ENCODE assay signal across 8 mouse cellular contexts in genomic region chr5:136962501-136962900, GRCm38 (mm10). TPM values are rescaled to one million over a fixed set of nuclear protein-coding genes. Genes with fewer than 3 reads are reported as not detected.
DNase-seq lines count a peak whose midpoint lies in the region; TF ChIP-seq lines count a peak whose summit lies in the region.

No protein-coding gene starts in this region.

- TF ChIP-seq POLR2A in cortical plate, adult 2 months (IDR thresholded peaks at IDR 0.05; ENCODE audit: extremely low read depth, insufficient read depth, low read length) = peak; percentile 5; the same call in 1 of the 2 replicates

- H3K36me3 ChIP-seq in megakaryocyte, embryonic 14.5 days (replicated peaks; ENCODE audit: low read length) = peaks cover 66% of the 10 kb centered on the region

- H3K4me3 ChIP-seq in cortical plate, adult 2 months (ENCODE audit: insufficient read depth, low read length) = peak overlapping the region; percentile 63
- peak overlapping the region; percentile 92 for H3K4me3 ChIP-seq in megakaryocyte, embryonic 14.5 days (replicated peaks)

- H3K4me1 ChIP-seq in cortical plate, adult 2 months (ENCODE audit: control insufficient read depth, insufficient read depth, low read length) = peaks cover 2% of the 10 kb centered on the region
- H3K4me1 ChIP-seq in megakaryocyte, embryonic 14.5 days = peaks cover 63% of the 10 kb centered on the region

- H3K9me3 ChIP-seq in megakaryocyte, embryonic 14.5 days = no peaks in the 10 kb centered on the region

- peak; percentile 91 for DNase-seq in adipocyte (ENCODE audit: low spot score)
- DNase-seq in gastrocnemius, adult 8-10 months (ENCODE audit: low spot score in 2 of 2) = peak; percentile 76 to 81
- peak; percentile 61 for DNase-seq in hindlimb bud, embryonic 11.5 days (ENCODE audit: extremely low spot score, low read depth, low spot score)
- DNase-seq in left cerebral cortex, adult 8-10 months (ENCODE audit: low spot score in 2 of 2) = peak; percentile 62 to 73
- DNase-seq in right cerebral cortex, postnatal 14 days = peak; percentile 82
- DNase-seq in urinary bladder, postnatal 4 days (ENCODE audit: low spot score in 2 of 2) = peak; percentile 67 to 83

- H3K27ac ChIP-seq in cortical plate, adult 2 months (ENCODE audit: insufficient read depth, low read length) = peak overlapping the region; percentile 87

- no peaks in the 10 kb centered on the region for H3K27me3 ChIP-seq in megakaryocyte, embryonic 14.5 days (replicated peaks)

- TF ChIP-seq CTCF in cortical plate, adult 2 months (IDR thresholded peaks at IDR 0.05; ENCODE audit: extremely low read depth, insufficient read depth, low read length) = peak; percentile 79

RNA-seq across cellular contexts. Expression of gene Cldn15, which starts 3.9 kb away (rescaled TPM):
- 0.21 and 0.33 TPM in 2 replicates for polyA plus RNA-seq in cortical plate, adult 2 months (2012; rRNA removed)
- total RNA-seq in gastrocnemius, adult 8-10 months (2022) = 1 to 10 TPM in 3 of 4 experiments, under 1 TPM in 1; 0.99 to 2.0 (median 1.2) TPM
- total RNA-seq in left cerebral cortex, adult 8-10 months (2022) = under 1 TPM in 2 of 4 experiments, not detected in 2; 0.23 to 0.25 TPM
- 0.90 and 4.8 TPM in 2 replicates for polyA plus RNA-seq in megakaryocyte, embryonic 14.5 days (2012; ENCODE audit: insufficient read depth, low replicate concordance)

RNA-seq across cellular contexts. Expression of gene Fis1, which starts 9.4 kb away (rescaled TPM):
- polyA plus RNA-seq in cortical plate, adult 2 months (2012; rRNA removed) = 416 and 433 TPM in 2 replicates
- total RNA-seq in gastrocnemius, adult 8-10 months (2022) = 100 to 1,000 TPM; 185 to 202 (median 194) TPM
- 100 to 1,000 TPM; 256 to 283 (median 275) TPM for total RNA-seq in left cerebral cortex, adult 8-10 months (2022)
- 1,064 and 1,998 TPM in 2 replicates for polyA plus RNA-seq in megakaryocyte, embryonic 14.5 days (2012; ENCODE audit: insufficient read depth, low replicate concordance)

RNA-seq across cellular contexts. Expression of gene Plod3, which starts 24.3 kb away (rescaled TPM):
- 34.5 and 36.6 TPM in 2 replicates for polyA plus RNA-seq in cortical plate, adult 2 months (2012; rRNA removed)
- total RNA-seq in gastrocnemius, adult 8-10 months (2022) = 10 to 100 TPM; 15.9 to 18.1 (median 17.0) TPM
- 10 to 100 TPM; 27.9 to 43.3 (median 34.2) TPM for total RNA-seq in left cerebral cortex, adult 8-10 months (2022)
- polyA plus RNA-seq in megakaryocyte, embryonic 14.5 days (2012; ENCODE audit: insufficient read depth, low replicate concordance) = 32.3 and 34.6 TPM in 2 replicates

RNA-seq across cellular contexts. Expression of gene Znhit1, which starts 25.3 kb away (rescaled TPM):
- polyA plus RNA-seq in cortical plate, adult 2 months (2012; rRNA removed) = 94.7 and 96.2 TPM in 2 replicates
- total RNA-seq in gastrocnemius, adult 8-10 months (2022) = 10 to 100 TPM; 62.4 to 85.5 (median 72.4) TPM
- total RNA-seq in left cerebral cortex, adult 8-10 months (2022) = 10 to 100 TPM; 81.9 to 92.7 (median 85.8) TPM
- polyA plus RNA-seq in megakaryocyte, embryonic 14.5 days (2012; ENCODE audit: insufficient read depth, low replicate concordance) = 438 and 561 TPM in 2 replicates

RNA-seq across cellular contexts. Expression of gene Ift22, which starts 54.6 kb away (rescaled TPM):
- polyA plus RNA-seq in cortical plate, adult 2 months (2012; rRNA removed) = 79.9 and 82.6 TPM in 2 replicates
- 1 to 10 TPM; 4.7 to 6.6 (median 5.5) TPM for total RNA-seq in gastrocnemius, adult 8-10 months (2022)
- 10 to 100 TPM; 87.2 to 95.6 (median 91.6) TPM for total RNA-seq in left cerebral cortex, adult 8-10 months (2022)
- polyA plus RNA-seq in megakaryocyte, embryonic 14.5 days (2012; ENCODE audit: insufficient read depth, low replicate concordance) = 13.9 and 14.8 TPM in 2 replicates

Comparison
In these comparisons a context has a peak if more than half of its experiments do, and no peak if none do; other contexts are left out.
1. Peak in every context shown above with its lines: DNase-seq, H3K4me3 ChIP-seq and H3K27ac ChIP-seq.